Mouse (Mus musculus): ENCODE data around the gene Tfdp1.

GRCm38 (mm10) chr8:13292364-13292763 is 46.2 kb upstream of the Tfdp1 start:
- TF ChIP-seq CTCF (IDR thresholded peaks at IDR 0.05; ENCODE audit: extremely low read depth, insufficient read depth, insufficient read length, insufficient replicate concordance) (peak; percentile 63; the same call in 1 of the 2 replicates), POLR2A (IDR thresholded peaks at IDR 0.05; ENCODE audit: low read depth, low read length) (no peak)

Measured in spleen, adult 2 months (tissue).